In genomic region chr15:98789661-98790535, GRCm38 (mm10) we compare ENCODE assay signal across 8 mouse cellular contexts. TPM values are rescaled to one million over a fixed set of nuclear protein-coding genes. Genes with fewer than 3 reads are reported as not detected.
DNase-seq lines count a peak whose midpoint lies in the region; ATAC-seq and TF ChIP-seq lines count a peak whose summit lies in the region.

Gene Wnt1, plus strand, starts transcription at chr15:98789857.

- no peak for ATAC-seq in forebrain, embryonic 16.5 days
- peak; percentile 32 for ATAC-seq in Patski
- peak; percentile 34; the same call in 1 of the 2 replicates for ATAC-seq in heart, embryonic 15.5 days (replicated peaks; ENCODE audit: insufficient number of reproducible peaks, insufficient read depth, low FRiP score, low read depth)
- ATAC-seq in midbrain, embryonic 14.5 days (ENCODE audit: low FRiP score, low TSS enrichment), result no peak

- POLR2A ChIA-PET in Patski (lab: Charles Lee), result interaction anchor here (0.9 kb wide), 1 partner anchor 27 kb away, joined by 4 read pairs; the partner anchor contains the start of gene Arf3

- in situ Hi-C loops in Patski (cut with MboI; ENCODE audit: low pct_unique_long_range_greater_than_20kb), result loop anchor here (5.0 kb wide), 2 partner anchors 83 to 128 kb away; partner anchors contain the start of genes Ccdc65 and Ddx23

- peak within 1 kb of the TSS; percentile 31 for H3K4me3 ChIP-seq in forebrain, embryonic 10.5 days
- no peak within 1 kb of the TSS for H3K4me3 ChIP-seq in forebrain, embryonic 16.5 days (replicated peaks; ENCODE audit: low read length)
- peak within 1 kb of the TSS; percentile 35 for H3K4me3 ChIP-seq in heart, embryonic 15.5 days
- peak within 1 kb of the TSS; percentile 18 for H3K4me3 ChIP-seq in limb, embryonic 10.5 days
- H3K4me3 ChIP-seq in midbrain, embryonic 14.5 days (replicated peaks; ENCODE audit: low read depth, low read length), result peak within 1 kb of the TSS; percentile 14; the same call in 1 of the 2 replicates

- WGBS in forebrain, embryonic 10.5 days, result 2% methylated on average over 51 of the region's 51 CpGs
- WGBS in forebrain, embryonic 16.5 days, result 1% methylated on average over 51 of the region's 51 CpGs
- WGBS in heart, embryonic 15.5 days, result 4% methylated on average over 51 of the region's 51 CpGs
- 4% methylated on average over 45 of the region's 51 CpGs for WGBS in limb, embryonic 10.5 days
- under 1% methylated on average over 51 of the region's 51 CpGs for WGBS in midbrain, embryonic 14.5 days

- CTCF ChIA-PET in Patski (lab: Charles Lee), result interaction anchor here (1.1 to 3.1 kb wide), 2 partner anchors 9 to 76 kb away, joined by 3 to 9 read pairs; no protein-coding TSS in a partner anchor

- peaks cover 46% of the 10 kb centered on the region for H3K4me1 ChIP-seq in forebrain, embryonic 10.5 days
- H3K4me1 ChIP-seq in forebrain, embryonic 16.5 days (replicated peaks; ENCODE audit: control insufficient read depth, insufficient read depth, low read length), result 0 out of 2 replicates have a peak, but pooled peaks cover 11% of the 10 kb centered on the region
- H3K4me1 ChIP-seq in heart, embryonic 15.5 days (replicated peaks), result peaks cover 41% of the 10 kb centered on the region
- H3K4me1 ChIP-seq in limb, embryonic 10.5 days, result peaks cover 29% of the 10 kb centered on the region
- 0 out of 2 replicates have a peak, but pooled peaks cover 5% of the 10 kb centered on the region for H3K4me1 ChIP-seq in midbrain, embryonic 14.5 days (ENCODE audit: control insufficient read depth, insufficient read depth, low read length)

- no peaks in the 10 kb centered on the region for H3K36me3 ChIP-seq in forebrain, embryonic 10.5 days (replicated peaks)
- H3K36me3 ChIP-seq in forebrain, embryonic 16.5 days (ENCODE audit: control insufficient read depth, insufficient read depth), result no peaks in the 10 kb centered on the region
- no peaks in the 10 kb centered on the region for H3K36me3 ChIP-seq in heart, embryonic 15.5 days
- no peaks in the 10 kb centered on the region for H3K36me3 ChIP-seq in limb, embryonic 10.5 days
- no peaks in the 10 kb centered on the region for H3K36me3 ChIP-seq in midbrain, embryonic 14.5 days (ENCODE audit: control insufficient read depth, insufficient read depth, low read length)

- H3K9me3 ChIP-seq in forebrain, embryonic 10.5 days, result no peaks in the 10 kb centered on the region; the same call in 1 of the 2 replicates
- peaks cover 4% of the 10 kb centered on the region; the same call in 1 of the 2 replicates for H3K9me3 ChIP-seq in forebrain, embryonic 16.5 days (ENCODE audit: control insufficient read depth, low read length)
- H3K9me3 ChIP-seq in heart, embryonic 15.5 days (replicated peaks), result no peaks in the 10 kb centered on the region
- no peaks in the 10 kb centered on the region for H3K9me3 ChIP-seq in limb, embryonic 10.5 days (replicated peaks)
- 0 out of 2 replicates have a peak, but pooled peaks cover 2% of the 10 kb centered on the region for H3K9me3 ChIP-seq in midbrain, embryonic 14.5 days (ENCODE audit: control insufficient read depth, low read length)

- H3K27me3 ChIP-seq in forebrain, embryonic 10.5 days (ENCODE audit: poor library complexity, severe bottlenecking), result peaks cover 100% of the 10 kb centered on the region
- H3K27me3 ChIP-seq in forebrain, embryonic 16.5 days (replicated peaks; ENCODE audit: control insufficient read depth, insufficient read depth, low read length), result peaks cover 85% of the 10 kb centered on the region
- H3K27me3 ChIP-seq in Patski, result peaks cover 41% of the 10 kb centered on the region
- H3K27me3 ChIP-seq in heart, embryonic 15.5 days, result peaks cover 89% of the 10 kb centered on the region
- peaks cover 99% of the 10 kb centered on the region for H3K27me3 ChIP-seq in limb, embryonic 10.5 days (ENCODE audit: low read depth, poor library complexity, severe bottlenecking)
- H3K27me3 ChIP-seq in midbrain, embryonic 14.5 days (ENCODE audit: control insufficient read depth, insufficient read depth, low read length), result peaks cover 90% of the 10 kb centered on the region

- H3K27ac ChIP-seq in forebrain, embryonic 10.5 days, result 0 out of 2 replicates have a peak within 1 kb of the TSS, but pooled peaks have one; percentile 30
- H3K27ac ChIP-seq in forebrain, embryonic 16.5 days (ENCODE audit: low read length), result no peak within 1 kb of the TSS
- H3K27ac ChIP-seq in heart, embryonic 15.5 days, result no peak within 1 kb of the TSS
- no peak within 1 kb of the TSS for H3K27ac ChIP-seq in limb, embryonic 10.5 days
- no peak within 1 kb of the TSS for H3K27ac ChIP-seq in midbrain, embryonic 14.5 days (replicated peaks; ENCODE audit: low read depth, low read length)

- H3K9ac ChIP-seq in forebrain, embryonic 16.5 days (replicated peaks; ENCODE audit: low read depth, low read length), result no peak within 1 kb of the TSS
- H3K9ac ChIP-seq in heart, embryonic 15.5 days, result peak within 1 kb of the TSS; percentile 28; the same call in 1 of the 2 replicates
- H3K9ac ChIP-seq in midbrain, embryonic 14.5 days (replicated peaks; ENCODE audit: low read length), result no peak within 1 kb of the TSS; the same call in 1 of the 2 replicates

- no peak for TF ChIP-seq CTCF in Patski (IDR thresholded peaks at IDR 0.05)

- DNase-seq in forebrain, embryonic 10.5 days (ENCODE audit: extremely low spot score, low spot score), result peak; percentile 67
- DNase-seq in Patski (ENCODE audit: low read depth, low spot score), result no peak
- peak; percentile 83 for DNase-seq in limb, embryonic 10.5 days (ENCODE audit: low spot score)
- DNase-seq in midbrain, embryonic 14.5 days, result peak; percentile 75
- peak; percentile 38 to 75 for DNase-seq in thymus, postnatal 10 days (ENCODE audit: low spot score in 2 of 2)
- no peak for DNase-seq in cerebellum, adult 8-10 months

- H3K4me2 ChIP-seq in forebrain, embryonic 16.5 days (ENCODE audit: low read length), result no peak within 1 kb of the TSS
- peak within 1 kb of the TSS; percentile 60 for H3K4me2 ChIP-seq in heart, embryonic 15.5 days
- H3K4me2 ChIP-seq in midbrain, embryonic 14.5 days (ENCODE audit: low read length), result peak within 1 kb of the TSS; percentile 17; the same call in 1 of the 2 replicates

RNA-seq across cellular contexts. Expression of gene Wnt1, which starts in this region (rescaled TPM):
- 0.49 and 1.3 TPM in 2 replicates for polyA plus RNA-seq in forebrain, embryonic 10.5 days (2016; fragmentation: Nextera tagmentation; extraction: Ambion mirVana)
- 0.10 and 0.42 TPM in 2 replicates for polyA plus RNA-seq in forebrain, embryonic 16.5 days (2015; fragmentation: Nextera tagmentation; extraction: Ambion mirVana)
- polyA plus RNA-seq in Patski (2021), result not detected
- polyA plus RNA-seq in heart, embryonic 15.5 days (2015; fragmentation: Nextera tagmentation; extraction: Ambion mirVana), result not detected in 2 replicates
- not detected in 2 replicates for polyA plus RNA-seq in limb, embryonic 10.5 days (2016; fragmentation: Nextera tagmentation; extraction: Ambion mirVana)
- 1.3 and 4.1 TPM in 2 replicates for polyA plus RNA-seq in midbrain, embryonic 14.5 days (2014; fragmentation: Nextera tagmentation; extraction: Ambion mirVana)

Comparison
In these comparisons a context has a peak if more than half of its experiments do, and no peak if none do; other contexts are left out.
1. Peak in ATAC-seq in Patski; RNA of the gene not detected or under 1 TPM.
2. Peak in ATAC-seq, H3K4me3 ChIP-seq, H3K9ac ChIP-seq and H3K4me2 ChIP-seq in heart, embryonic 15.5 days; RNA of the gene not detected or under 1 TPM.
3. Peak in DNase-seq and H3K4me3 ChIP-seq in limb, embryonic 10.5 days; RNA of the gene not detected or under 1 TPM.
4. DNase-seq: peak in forebrain, embryonic 10.5 days (single experiment), midbrain, embryonic 14.5 days (single experiment) and thymus, postnatal 10 days (2 of 2); none in Patski (single experiment) and cerebellum, adult 8-10 months (single experiment).